Mouse (Mus musculus): Measurements from ENCODE around the gene Ccna1.

GRCm38 (mm10) chr3:55037608-55038007 lies 17.7 kb downstream of the Ccna1 start:
- no peak for TF ChIP-seq GATA1 (IDR thresholded peaks at IDR 0.05; ENCODE audit: borderline replicate concordance, low read length)
- TF ChIP-seq FLI1 (IDR thresholded peaks at IDR 0.05; ENCODE audit: low read length) = no peak

Data from megakaryocyte, embryonic 14.5 days (primary cell).